Mouse (Mus musculus) bone marrow, adult 2 months (tissue): Measurements from ENCODE around the gene Ctnna2.

Experiments used
- CTCF ChIP-seq: fragments of 200-500 bp; IDR thresholded peaks from 2 replicates; pipeline ENCODE4 v1.5.1; 2011; ENCODE audit warnings: low read length, control low read depth; ENCODE audit not compliant: control insufficient read depth, insufficient read depth
- POLR2A ChIP-seq: fragments of 200-500 bp; IDR thresholded peaks from 2 replicates; pipeline ENCODE4 v1.6.1; 2011; ENCODE audit warnings: low read depth, mild to moderate bottlenecking, control low read depth, low read length, borderline replicate concordance; ENCODE audit not compliant: control insufficient read depth

DNA sequence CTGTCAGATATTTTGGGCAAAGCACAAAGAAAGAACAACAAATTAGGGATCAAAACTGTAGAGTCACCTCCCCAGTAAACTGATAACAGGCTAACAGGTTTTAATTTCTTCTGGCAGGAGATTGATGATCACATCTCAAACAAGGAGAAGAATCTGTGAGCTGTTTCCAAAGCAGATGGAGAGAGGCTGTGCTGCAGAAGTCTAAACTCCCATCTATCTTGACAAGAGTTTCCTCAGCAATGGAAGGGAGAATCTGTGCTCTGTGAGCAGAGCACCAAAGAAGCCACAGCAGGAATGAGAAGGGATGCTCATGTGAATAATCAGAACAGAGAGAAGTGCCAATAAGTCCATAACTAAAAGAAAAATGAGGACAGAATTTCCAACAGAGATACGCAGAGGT lies 678.2 kb downstream of the Ctnna2 start:
- TF ChIP-seq CTCF = no peak
- TF ChIP-seq POLR2A = no peak
